Mouse (Mus musculus): ENCODE measurements at regions not wholly inside any gene's neighbourhood (a gene's known extent, or its start where the extent isn't known, plus 50 kb on each side); places are given as distances from the start of the nearest gene placed in this dataset.

GRCm38 (mm10) chr6:135590084-135590483 is 227.7 kb downstream of the Emp1 start:
- intact Hi-C loops (cut with DNase I) = no loop called here
- DNase-seq = no peak

DNA sequence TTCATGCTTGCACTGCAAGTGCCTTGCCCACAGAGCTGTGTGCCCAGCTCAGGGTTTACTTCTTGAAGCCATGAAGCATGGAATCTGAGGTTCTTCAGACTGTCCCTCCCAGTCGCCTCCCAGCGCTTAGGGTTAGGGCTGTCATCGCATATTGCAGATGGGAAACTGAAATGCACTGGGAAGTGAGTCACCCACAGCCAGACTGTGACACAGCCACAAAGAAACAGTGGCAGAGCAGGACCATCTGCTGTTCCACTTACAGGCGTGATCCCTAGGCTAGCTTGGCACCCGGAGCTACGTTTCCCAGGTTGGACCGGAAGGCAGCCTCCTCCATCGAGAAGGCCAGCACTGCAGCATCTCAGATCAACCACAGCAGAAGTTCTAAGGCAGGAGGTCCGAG is 228.7 kb downstream of the Emp1 start:
- no peak for DNase-seq
- intact Hi-C loops (cut with DNase I) = no loop called here

DNA sequence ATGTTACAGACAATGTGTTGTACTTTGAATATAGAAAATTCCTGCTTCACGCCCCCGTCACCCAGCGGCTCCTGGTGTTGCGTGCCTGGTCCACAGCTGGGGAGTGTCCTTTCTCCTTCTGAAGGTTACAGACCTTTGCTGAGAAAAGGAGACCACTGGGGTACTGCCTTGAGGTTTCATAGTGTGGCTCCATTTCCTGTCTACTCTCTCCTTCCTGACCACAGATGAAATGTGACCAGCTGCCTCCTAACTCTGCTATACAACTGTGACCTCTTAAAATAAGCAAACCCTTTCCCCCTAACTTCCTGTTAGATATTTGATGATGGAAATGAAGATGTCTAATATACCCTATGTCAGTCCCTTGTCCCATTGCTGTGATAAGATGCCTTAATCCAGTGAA is 234.0 kb downstream of the Emp1 start:
- intact Hi-C loops (cut with DNase I) = no loop called here
- no peak for DNase-seq

GRCm38 (mm10) chr6:135610504-135611096 is 248.3 kb downstream of the Emp1 start:
- no peak for DNase-seq
- intact Hi-C loops (cut with DNase I) = no loop called here

- intact Hi-C loops (cut with DNase I) = no loop called here
- DNase-seq = no peak
Measured at GRCm38 (mm10) chr6:135627928-135628327, 265.6 kb downstream of the Emp1 start.

DNA sequence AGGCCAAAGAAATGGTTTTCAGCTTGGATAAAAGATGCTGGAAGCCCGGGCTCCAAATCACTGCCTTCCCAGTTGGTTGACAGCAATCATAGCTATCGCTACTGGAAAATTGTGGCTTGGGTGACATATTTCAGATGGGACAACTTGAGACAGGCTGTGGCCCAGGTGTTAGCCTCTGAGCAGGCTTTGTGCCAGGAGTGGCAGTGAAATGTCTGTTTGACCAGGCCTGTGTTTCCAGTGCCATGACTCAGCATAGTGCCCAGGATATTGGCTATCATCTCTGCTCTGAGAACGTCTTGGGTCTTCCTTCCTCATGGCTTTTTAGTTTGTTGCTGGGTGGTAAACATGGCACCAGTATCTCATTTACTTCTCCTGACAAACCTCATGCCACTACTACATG is 266.9 kb downstream of the Emp1 start:
- DNase-seq = no peak
- intact Hi-C loops (cut with DNase I) = no loop called here

DNA sequence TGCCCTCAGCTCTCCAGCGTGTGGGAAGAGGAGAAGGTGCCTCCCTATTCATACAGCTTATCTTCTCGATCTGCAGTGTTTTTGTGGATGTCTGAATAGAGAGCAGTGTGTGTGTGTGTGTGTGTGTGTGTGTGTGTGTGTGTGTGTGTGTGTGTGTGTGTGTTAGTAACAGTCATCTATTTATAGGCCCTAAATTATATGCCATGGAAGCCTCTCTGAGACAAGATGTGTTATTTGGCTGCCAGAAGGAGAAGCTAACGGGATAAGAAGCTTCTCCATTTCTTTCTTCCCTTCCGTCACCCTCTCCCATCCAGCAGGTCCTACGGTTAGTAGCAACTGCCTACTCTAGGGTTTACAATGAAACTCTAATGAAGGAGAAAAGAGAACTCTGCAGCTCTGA is 270.3 kb downstream of the Emp1 start:
- intact Hi-C loops (cut with DNase I) = no loop called here
- no peak for DNase-seq

- intact Hi-C loops (cut with DNase I) = no loop called here
- DNase-seq = no peak
Measured at GRCm38 (mm10) chr6:135636648-135637047, 274.3 kb downstream of the Emp1 start.

GRCm38 (mm10) chr6:135642711-135643110 is 280.4 kb downstream of the Emp1 start:
- intact Hi-C loops (cut with DNase I) = loop anchor here (5.0 to 10.0 kb wide), 2 partner anchors 118 to 195 kb away; no protein-coding TSS in a partner anchor
- no peak for DNase-seq

GRCm38 (mm10) chr6:135646177-135646576 is 283.8 kb downstream of the Emp1 start:
- intact Hi-C loops (cut with DNase I) = loop anchor here (10.0 kb wide), 1 partner anchor 121 kb away; no protein-coding TSS in a partner anchor
- DNase-seq = no peak

DNA sequence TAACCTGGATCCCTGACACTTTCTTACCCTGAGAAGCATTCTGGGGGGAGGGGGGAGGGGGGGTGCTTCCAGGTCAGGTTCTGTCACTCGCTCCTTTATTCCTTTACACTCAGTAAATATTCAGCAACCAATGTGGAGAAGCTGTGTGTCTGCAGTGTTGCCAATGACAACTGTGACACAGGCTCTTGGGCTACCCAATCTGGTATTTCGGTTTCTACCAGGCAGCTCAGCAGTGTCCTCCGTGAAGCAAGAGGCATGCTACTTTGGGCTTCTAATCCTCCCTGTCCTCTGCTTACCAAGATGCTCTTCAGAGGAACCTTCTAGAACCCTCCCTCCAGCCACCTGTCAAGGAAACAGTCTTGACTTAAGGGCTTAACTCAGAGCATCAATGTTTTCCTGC is 290.7 kb downstream of the Emp1 start:
- no peak for DNase-seq
- intact Hi-C loops (cut with DNase I) = no loop called here

- intact Hi-C loops (cut with DNase I) = no loop called here
- DNase-seq = no peak
Measured at GRCm38 (mm10) chr6:135662386-135662785, 300.0 kb downstream of the Emp1 start.

DNA sequence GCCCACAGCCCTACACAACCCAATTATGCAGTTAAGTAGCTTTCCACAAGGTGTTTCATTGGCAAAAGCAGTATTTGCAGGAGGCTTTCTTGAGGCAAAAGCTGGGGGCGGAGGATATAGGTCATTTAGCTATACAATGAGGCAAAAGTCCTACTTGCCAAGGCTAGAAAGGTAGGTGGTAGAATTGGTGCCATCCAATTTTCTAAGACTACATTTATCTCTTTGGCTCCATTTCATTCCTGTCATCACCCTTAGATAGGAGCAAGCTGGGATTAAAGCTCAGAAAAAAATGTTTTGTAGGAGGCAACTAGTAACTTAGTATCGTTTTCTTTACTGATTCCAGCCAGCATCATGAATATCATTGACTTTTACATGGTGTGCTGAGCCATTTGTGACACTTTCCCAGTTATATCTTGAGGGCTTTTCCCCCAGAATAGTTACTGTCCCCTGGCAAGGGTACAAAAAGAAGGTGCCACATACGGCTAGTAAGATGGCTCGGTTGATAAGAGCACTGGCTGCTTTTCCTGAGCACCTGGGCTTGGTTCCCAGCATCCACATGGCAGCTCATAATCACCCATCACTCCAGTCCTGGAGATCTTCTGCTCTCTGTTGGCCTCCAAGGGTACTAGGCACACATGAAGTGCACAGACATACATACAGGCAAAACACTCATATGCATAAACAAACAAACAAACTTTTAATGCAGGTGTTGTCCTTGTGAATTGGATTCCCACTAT is 300.6 kb downstream of the Emp1 start:
- intact Hi-C loops (cut with DNase I) = no loop called here
- DNase-seq = no peak
